In genomic region chr4:32481366-32482055, GRCm38 (mm10) we compare ENCODE assay signal across 7 mouse cellular contexts.
DNase-seq lines count a peak whose midpoint lies in the region; ATAC-seq and TF ChIP-seq lines count a peak whose summit lies in the region.

No protein-coding gene starts in this region.

- H3K27ac ChIP-seq in embryonic facial prominence, embryonic 11.5 days (replicated peaks; ENCODE audit: low read depth, low read length) = no peak overlapping the region
- H3K27ac ChIP-seq in hindbrain, embryonic 10.5 days = peak overlapping the region; percentile 87
- H3K27ac ChIP-seq in neural tube, embryonic 11.5 days (ENCODE audit: low read depth, low read length) = peak overlapping the region; percentile 45
- H3K27ac ChIP-seq in lung, postnatal 0 days (ENCODE audit: low read length) = no peak overlapping the region

- ATAC-seq in embryonic facial prominence, embryonic 11.5 days (replicated peaks; ENCODE audit: insufficient number of reproducible peaks, low FRiP score, low TSS enrichment, low read depth) = no peak
- no peak for ATAC-seq in neural tube, embryonic 11.5 days (ENCODE audit: insufficient read depth, low FRiP score, low TSS enrichment)
- no peak for ATAC-seq in lung, postnatal 0 days

- H3K9me3 ChIP-seq in embryonic facial prominence, embryonic 11.5 days (replicated peaks; ENCODE audit: control insufficient read depth, low read length) = no peaks in the 10 kb centered on the region
- no peaks in the 10 kb centered on the region for H3K9me3 ChIP-seq in hindbrain, embryonic 10.5 days
- H3K9me3 ChIP-seq in neural tube, embryonic 11.5 days (ENCODE audit: control insufficient read depth, low read length) = no peaks in the 10 kb centered on the region
- no peaks in the 10 kb centered on the region for H3K9me3 ChIP-seq in lung, postnatal 0 days (ENCODE audit: low read length)

- WGBS in embryonic facial prominence, embryonic 11.5 days = 23% methylated on average over 18 of the region's 18 CpGs
- 27% methylated on average over 18 of the region's 18 CpGs for WGBS in hindbrain, embryonic 10.5 days
- 30% methylated on average over 18 of the region's 18 CpGs for WGBS in neural tube, embryonic 11.5 days
- WGBS in lung, postnatal 0 days = 27% methylated on average over 18 of the region's 18 CpGs

- no peaks in the 10 kb centered on the region for H3K36me3 ChIP-seq in embryonic facial prominence, embryonic 11.5 days (replicated peaks; ENCODE audit: control insufficient read depth, insufficient read depth, low read depth, low read length)
- no peaks in the 10 kb centered on the region for H3K36me3 ChIP-seq in hindbrain, embryonic 10.5 days
- H3K36me3 ChIP-seq in neural tube, embryonic 11.5 days (ENCODE audit: control insufficient read depth, insufficient read depth, low read length) = no peaks in the 10 kb centered on the region
- H3K36me3 ChIP-seq in lung, postnatal 0 days (ENCODE audit: insufficient read depth, low read length) = no peaks in the 10 kb centered on the region

- no peak for TF ChIP-seq CTCF in lung, postnatal 0 days (IDR thresholded peaks at IDR 0.05)

- no peaks in the 10 kb centered on the region for H3K27me3 ChIP-seq in embryonic facial prominence, embryonic 11.5 days (ENCODE audit: control insufficient read depth, insufficient read depth, low read length)
- no peaks in the 10 kb centered on the region for H3K27me3 ChIP-seq in hindbrain, embryonic 10.5 days (ENCODE audit: insufficient read depth, poor library complexity, severe bottlenecking)
- H3K27me3 ChIP-seq in neural tube, embryonic 11.5 days (ENCODE audit: control insufficient read depth, insufficient read depth, low read length) = no peaks in the 10 kb centered on the region
- no peaks in the 10 kb centered on the region for H3K27me3 ChIP-seq in lung, postnatal 0 days (replicated peaks; ENCODE audit: insufficient read depth, low read length)

- DNase-seq in thymus, postnatal 4 days = peak; percentile 13
- no peak for DNase-seq in thymus, postnatal 10 days (ENCODE audit: low spot score in 2 of 2)
- peak; percentile 44 for DNase-seq in embryonic facial prominence, embryonic 11.5 days (ENCODE audit: low spot score)
- peak; percentile 36 for DNase-seq in hindbrain, embryonic 10.5 days (ENCODE audit: low spot score)
- DNase-seq in neural tube, embryonic 11.5 days (ENCODE audit: low spot score) = no peak
- DNase-seq in urinary bladder, adult 2 months (ENCODE audit: low spot score) = no peak
- no peak for DNase-seq in lung, postnatal 0 days (ENCODE audit: low spot score)

- no peak overlapping the region for H3K9ac ChIP-seq in embryonic facial prominence, embryonic 11.5 days (replicated peaks; ENCODE audit: low read length)
- no peak overlapping the region for H3K9ac ChIP-seq in neural tube, embryonic 11.5 days (ENCODE audit: low read length)
- no peak overlapping the region for H3K9ac ChIP-seq in lung, postnatal 0 days (replicated peaks; ENCODE audit: low read depth)

- no peak overlapping the region for H3K4me3 ChIP-seq in embryonic facial prominence, embryonic 11.5 days (ENCODE audit: low read depth, low read length)
- no peak overlapping the region for H3K4me3 ChIP-seq in hindbrain, embryonic 10.5 days
- no peak overlapping the region for H3K4me3 ChIP-seq in neural tube, embryonic 11.5 days (ENCODE audit: low read depth, low read length)
- no peak overlapping the region for H3K4me3 ChIP-seq in lung, postnatal 0 days (ENCODE audit: low read depth, low read length)

- H3K4me1 ChIP-seq in embryonic facial prominence, embryonic 11.5 days (ENCODE audit: control insufficient read depth, insufficient read depth, low read length) = peaks cover 11% of the 10 kb centered on the region
- H3K4me1 ChIP-seq in hindbrain, embryonic 10.5 days (replicated peaks) = peaks cover 81% of the 10 kb centered on the region
- H3K4me1 ChIP-seq in neural tube, embryonic 11.5 days (ENCODE audit: control insufficient read depth, insufficient read depth, low read length) = peaks cover 52% of the 10 kb centered on the region
- H3K4me1 ChIP-seq in lung, postnatal 0 days (ENCODE audit: insufficient read depth, low read depth, low read length) = no peaks in the 10 kb centered on the region; the same call in 1 of the 2 replicates

- TF ChIP-seq EP300 in lung, postnatal 0 days (IDR thresholded peaks at IDR 0.05) = no peak

- no peak overlapping the region for H3K4me2 ChIP-seq in embryonic facial prominence, embryonic 11.5 days (ENCODE audit: low read depth, low read length)
- no peak overlapping the region for H3K4me2 ChIP-seq in neural tube, embryonic 11.5 days (ENCODE audit: low read depth)
- H3K4me2 ChIP-seq in lung, postnatal 0 days (replicated peaks; ENCODE audit: low read depth, low read length) = no peak overlapping the region

Comparison
In these comparisons a context has a peak if more than half of its experiments do, and no peak if none do; other contexts are left out.
1. DNase-seq: peak in thymus, postnatal 4 days (single experiment), embryonic facial prominence, embryonic 11.5 days (single experiment) and hindbrain, embryonic 10.5 days (single experiment); none in thymus, postnatal 10 days (0 of 2), neural tube, embryonic 11.5 days (single experiment), urinary bladder, adult 2 months (single experiment) and lung, postnatal 0 days (single experiment).
2. H3K27ac ChIP-seq: peak in hindbrain, embryonic 10.5 days (single experiment) and neural tube, embryonic 11.5 days (single experiment); none in embryonic facial prominence, embryonic 11.5 days (single experiment) and lung, postnatal 0 days (single experiment).